Mouse (Mus musculus) embryonic facial prominence, embryonic 13.5 days (tissue): Measurements from ENCODE around the gene Muc2. TPM values are rescaled to one million over a fixed set of nuclear protein-coding genes. Genes with fewer than 3 reads are reported as not detected.

Experiments
- ATAC-seq: fragments of 200-750 bp; cut with Nextera tagmentation; 2 replicates; pipeline ENCODE4 v1.8.0; 2017; ENCODE audit warnings: low read depth; ENCODE audit not compliant: insufficient number of reproducible peaks, insufficient read depth, low FRiP score, low TSS enrichment
- H3K27ac ChIP-seq: fragments of 300-500 bp; sonication (generic); 2 replicates; pipeline ENCODE4 v1.5.1; 2015; ENCODE audit warnings: moderate library complexity, mild to moderate bottlenecking, inconsistent platforms
- H3K27me3 ChIP-seq: fragments of 300-500 bp; sonication (generic); 2 replicates; pipeline ENCODE4 v1.6.1; 2015; ENCODE audit warnings: mild to moderate bottlenecking, inconsistent platforms
- H3K36me3 ChIP-seq: fragments of 300-500 bp; sonication (generic); 2 replicates; pipeline ENCODE4 v1.6.1; 2015; ENCODE audit warnings: mild to moderate bottlenecking, inconsistent platforms
- H3K4me1 ChIP-seq: fragments of 300-500 bp; sonication (generic); 2 replicates; pipeline ENCODE4 v1.6.1; 2015; ENCODE audit warnings: inconsistent platforms
- H3K4me2 ChIP-seq: fragments of 300-500 bp; sonication (generic); 2 replicates; pipeline ENCODE4 v1.6.1; 2015; ENCODE audit warnings: moderate library complexity, mild to moderate bottlenecking, inconsistent platforms
- H3K4me3 ChIP-seq: fragments of 300-500 bp; sonication (generic); 2 replicates; pipeline ENCODE4 v1.5.1; 2015; ENCODE audit warnings: mild to moderate bottlenecking, inconsistent platforms
- H3K9ac ChIP-seq: fragments of 300-500 bp; sonication (generic); 2 replicates; pipeline ENCODE4 v1.6.1; 2015; ENCODE audit warnings: mild to moderate bottlenecking, inconsistent platforms
- H3K9me3 ChIP-seq: fragments of 300-500 bp; sonication (generic); 2 replicates; pipeline ENCODE4 v1.6.1; 2016; ENCODE audit warnings: inconsistent platforms
- WGBS: fragments of 180-500 bp; shearing (Covaris S2); methylation state at CpG from one replicate; pipeline ENCODE4 v1.1.7; 2015; ENCODE audit warnings: mixed read lengths; 5-methylcytosine and 5-hydroxymethylcytosine counted together
- polyA plus RNA-seq: library from polyadenylated mRNA; unstranded; fragments of >200 nt; fragmentation: Nextera tagmentation; extraction: Ambion mirVana; gene quantifications from 2 replicates; pipeline ENCODE4 v1.2.1, GENCODE M21; 2015

The Muc2 gene
- polyA plus RNA-seq, 1 experiment from 2014 or later = 1.4 TPM

DNA sequence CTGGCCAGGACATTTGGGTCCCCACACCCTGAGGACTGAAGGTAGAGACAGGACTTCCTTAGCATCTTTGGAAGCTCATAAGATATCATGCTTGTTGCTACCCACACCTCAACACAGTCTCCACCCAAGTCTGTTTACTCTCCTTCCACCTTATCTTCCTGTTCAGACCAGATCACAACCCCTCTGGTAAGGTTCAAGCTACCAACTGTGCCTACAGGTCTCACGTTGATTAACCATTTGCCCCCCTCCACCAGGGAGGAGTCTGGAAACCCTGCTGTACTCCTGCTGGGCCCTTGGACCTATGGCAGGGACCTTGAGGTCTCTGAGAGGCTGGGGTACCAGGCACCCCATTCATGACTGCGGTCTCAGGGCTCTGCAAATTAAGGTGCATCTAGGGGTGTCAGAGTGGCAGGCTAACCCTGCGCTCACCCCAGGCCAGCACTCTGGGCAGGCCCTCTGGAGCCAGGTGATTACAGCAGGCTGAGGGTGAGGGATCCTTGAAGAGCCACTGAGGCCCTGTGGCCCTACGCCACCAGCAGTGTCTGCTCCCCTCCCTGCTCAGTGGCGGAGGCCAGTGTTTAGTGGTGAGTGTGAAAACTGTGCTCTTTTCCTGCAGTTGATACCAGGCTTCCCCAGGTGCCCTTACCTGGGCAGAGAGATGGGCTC is 18.4 kb upstream of the Muc2 start:
- no peak overlapping the region for H3K4me3 ChIP-seq
- WGBS = 84% methylated on average over 5 of the region's 5 CpGs
- no peak overlapping the region for H3K27ac ChIP-seq
- no peaks in the 10 kb centered on the region for H3K4me1 ChIP-seq
- H3K9ac ChIP-seq = no peak overlapping the region
- no peak overlapping the region for H3K4me2 ChIP-seq
- no peaks in the 10 kb centered on the region for H3K27me3 ChIP-seq
- H3K9me3 ChIP-seq = no peaks in the 10 kb centered on the region
- H3K36me3 ChIP-seq = no peaks in the 10 kb centered on the region
- no peak for ATAC-seq

DNA sequence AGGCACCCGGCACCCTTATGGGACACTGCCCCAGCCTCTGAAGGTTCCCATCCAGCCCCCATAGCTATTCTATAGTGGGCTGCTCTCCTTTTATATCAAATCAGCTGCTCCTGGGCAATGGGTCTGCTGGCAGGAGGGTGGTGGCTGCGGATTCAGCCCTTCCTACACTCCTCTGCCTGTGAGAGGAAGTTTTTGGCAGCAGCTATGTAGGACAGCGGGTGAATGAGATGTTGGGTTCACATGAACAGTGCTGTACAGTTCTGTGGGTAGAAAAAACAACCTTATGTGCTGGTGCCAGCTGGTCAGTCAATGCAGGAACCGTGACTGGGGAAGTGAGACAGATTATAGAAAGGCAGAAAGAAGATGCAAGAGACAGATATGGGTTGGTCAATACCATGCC is 11.2 kb upstream of the Muc2 start:
- Histone ChIP-seq H3K4me3 (no peak overlapping the region), H3K9ac (no peak overlapping the region), H3K27me3 (no peaks in the 10 kb centered on the region), H3K9me3 (no peaks in the 10 kb centered on the region), H3K4me1 (0 out of 2 replicates have a peak, but pooled peaks cover 2% of the 10 kb centered on the region), H3K36me3 (no peaks in the 10 kb centered on the region), H3K27ac (no peak overlapping the region), H3K4me2 (no peak overlapping the region)
- 78% methylated on average over 4 of the region's 4 CpGs for WGBS
- ATAC-seq = no peak

DNA sequence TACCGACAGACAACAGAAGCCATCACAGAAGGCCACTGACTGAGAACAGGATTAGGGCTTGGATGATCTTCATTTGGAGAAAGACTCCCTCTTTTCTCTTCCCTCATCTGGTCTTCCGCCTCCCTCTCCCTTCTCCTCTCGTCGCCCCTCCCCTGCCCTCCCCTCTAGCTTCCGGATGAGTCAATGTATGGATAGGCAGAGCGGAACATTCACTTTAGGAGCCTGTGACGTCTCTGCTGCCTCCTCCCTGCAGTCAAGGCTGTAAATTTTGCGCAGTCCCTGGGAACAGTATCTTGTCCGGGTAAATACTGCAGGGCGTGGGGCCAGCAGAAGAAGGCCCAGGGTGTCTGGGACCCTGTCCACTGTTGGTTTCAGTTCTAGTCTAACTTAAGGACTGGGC is 2.8 kb upstream of the Muc2 start:
- no peaks in the 10 kb centered on the region for H3K9me3 ChIP-seq
- H3K27ac ChIP-seq = no peak overlapping the region
- H3K9ac ChIP-seq = no peak overlapping the region
- ATAC-seq = no peak
- H3K4me3 ChIP-seq = no peak overlapping the region
- H3K27me3 ChIP-seq = no peaks in the 10 kb centered on the region
- H3K4me1 ChIP-seq = peaks cover 8% of the 10 kb centered on the region; the same call in 1 of the 2 replicates
- no peak overlapping the region for H3K4me2 ChIP-seq
- WGBS = 59% methylated on average over 10 of the region's 10 CpGs
- H3K36me3 ChIP-seq = no peaks in the 10 kb centered on the region

DNA sequence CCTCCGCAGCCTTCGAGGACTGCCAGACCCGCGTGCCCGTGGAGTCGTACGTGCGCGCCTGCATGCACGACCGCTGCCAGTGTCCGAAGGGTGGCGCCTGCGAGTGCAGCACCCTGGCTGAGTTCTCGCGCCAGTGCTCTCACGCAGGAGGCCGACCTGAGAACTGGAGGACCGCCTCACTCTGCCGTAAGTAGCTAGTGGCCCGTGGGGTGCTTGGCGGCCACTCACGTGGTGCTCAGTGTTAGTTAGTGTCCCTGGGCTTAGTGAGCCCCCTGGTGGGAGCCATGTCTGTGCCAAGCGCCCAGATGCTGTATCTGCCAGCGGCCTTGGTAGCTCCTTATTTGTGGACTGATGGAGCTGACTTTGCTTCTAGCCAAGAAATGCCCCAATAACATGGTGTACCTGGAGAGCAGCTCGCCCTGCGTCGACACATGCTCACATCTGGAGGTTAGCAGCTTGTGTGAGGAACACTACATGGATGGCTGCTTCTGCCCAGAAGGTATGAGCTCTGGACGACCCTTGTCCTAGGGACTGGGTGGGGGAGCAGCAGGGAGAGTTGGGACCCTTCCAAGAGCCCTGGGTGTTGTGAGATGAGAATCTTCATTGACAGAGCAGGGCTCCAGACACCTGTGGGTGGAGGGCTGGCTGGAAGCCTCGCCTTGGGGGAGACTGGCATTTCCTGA is 3.6 kb downstream of the Muc2 start:
- no peaks in the 10 kb centered on the region for H3K9me3 ChIP-seq
- 0 out of 2 replicates have a peak, but pooled peaks have one; percentile 29 for ATAC-seq
- H3K9ac ChIP-seq = no peak overlapping the region; the same call in 1 of the 2 replicates
- no peaks in the 10 kb centered on the region for H3K4me1 ChIP-seq
- no peak overlapping the region for H3K27ac ChIP-seq
- peak overlapping the region; percentile 20 for H3K4me3 ChIP-seq
- 63% methylated on average over 30 of the region's 30 CpGs for WGBS
- H3K27me3 ChIP-seq = 0 out of 2 replicates have a peak, but pooled peaks cover 3% of the 10 kb centered on the region
- no peaks in the 10 kb centered on the region for H3K36me3 ChIP-seq
- peak overlapping the region; percentile 54 for H3K4me2 ChIP-seq

DNA sequence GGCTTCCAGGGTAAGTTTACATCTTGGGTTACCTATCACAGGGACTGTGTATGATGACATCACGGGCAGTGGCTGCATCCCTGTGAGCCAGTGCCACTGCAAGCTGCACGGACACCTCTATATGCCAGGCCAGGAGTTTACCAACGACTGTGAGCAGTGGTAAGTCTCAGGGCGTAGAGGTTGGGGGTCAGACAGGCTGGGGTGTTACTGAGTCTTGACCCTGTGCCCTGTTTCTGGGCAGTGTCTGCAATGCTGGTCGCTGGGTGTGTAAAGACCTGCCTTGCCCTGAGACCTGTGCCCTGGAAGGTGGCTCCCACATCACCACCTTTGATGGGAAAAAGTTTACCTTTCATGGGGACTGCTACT is 4.1 kb downstream of the Muc2 start:
- no peak for ATAC-seq
- WGBS = 78% methylated on average over 5 of the region's 5 CpGs
- no peaks in the 10 kb centered on the region for H3K4me1 ChIP-seq
- no peak overlapping the region for H3K9ac ChIP-seq
- no peaks in the 10 kb centered on the region for H3K9me3 ChIP-seq
- H3K27ac ChIP-seq = no peak overlapping the region
- H3K4me3 ChIP-seq = no peak overlapping the region
- no peak overlapping the region for H3K4me2 ChIP-seq
- no peaks in the 10 kb centered on the region for H3K36me3 ChIP-seq
- H3K27me3 ChIP-seq = 0 out of 2 replicates have a peak, but pooled peaks cover 3% of the 10 kb centered on the region

DNA sequence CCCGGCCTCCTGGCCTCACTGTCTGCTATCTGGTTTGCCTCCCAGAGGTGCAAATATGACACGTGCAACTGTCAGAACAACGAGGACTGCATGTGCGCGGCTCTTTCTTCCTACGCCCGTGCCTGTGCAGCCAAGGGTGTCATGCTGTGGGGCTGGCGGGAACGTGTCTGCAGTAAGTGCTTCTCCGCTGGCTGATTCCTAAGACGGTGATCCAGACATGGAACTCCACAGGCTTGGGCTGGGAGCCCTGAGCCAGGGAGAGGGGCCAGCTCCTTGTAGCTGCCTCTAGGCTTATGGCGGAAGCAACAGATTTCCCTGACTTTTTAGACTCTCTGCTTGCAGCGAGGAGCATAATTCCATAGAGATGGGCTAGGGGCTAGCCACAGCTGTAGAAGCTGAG is 6.4 kb downstream of the Muc2 start:
- 84% methylated on average over 13 of the region's 13 CpGs for WGBS
- no peak for ATAC-seq
- H3K27me3 ChIP-seq = 0 out of 2 replicates have a peak, but pooled peaks cover 3% of the 10 kb centered on the region
- H3K9me3 ChIP-seq = no peaks in the 10 kb centered on the region
- H3K4me1 ChIP-seq = no peaks in the 10 kb centered on the region
- H3K36me3 ChIP-seq = no peaks in the 10 kb centered on the region
- H3K27ac ChIP-seq = no peak overlapping the region
- H3K4me3 ChIP-seq = no peak overlapping the region
- no peak overlapping the region for H3K9ac ChIP-seq
- H3K4me2 ChIP-seq = no peak overlapping the region

DNA sequence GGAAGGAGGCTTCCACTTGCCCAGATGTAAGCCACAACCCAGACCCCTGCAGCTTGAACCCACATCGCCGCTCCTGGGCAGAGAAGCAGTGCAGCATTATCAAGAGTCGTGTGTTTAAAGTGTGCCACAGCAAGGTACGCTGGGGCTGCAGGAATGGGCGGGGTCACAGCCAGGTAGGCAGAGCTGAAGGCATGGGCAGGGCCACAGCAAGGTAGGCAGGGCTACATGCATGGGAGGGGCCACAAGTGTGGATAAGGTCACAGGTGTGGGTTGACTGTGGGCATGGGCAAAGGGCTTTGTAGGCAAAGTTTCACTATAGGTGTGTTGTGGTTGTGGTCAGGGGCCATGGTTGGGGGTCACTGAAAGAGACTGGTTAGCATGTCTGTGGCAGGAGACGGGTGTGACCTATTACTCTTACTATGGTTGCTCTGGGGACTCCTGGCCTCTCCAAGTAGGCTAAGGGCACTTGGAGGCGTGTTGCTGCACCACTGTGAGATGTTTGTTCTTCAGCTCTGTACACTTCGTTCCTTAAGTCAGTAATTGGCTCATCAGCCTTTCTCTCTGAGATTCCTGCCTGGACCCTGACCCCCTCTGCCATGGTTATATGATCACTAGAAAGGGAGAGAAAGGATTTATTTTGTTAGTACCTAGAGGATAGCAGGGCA is 9.5 kb downstream of the Muc2 start:
- Histone ChIP-seq H3K4me1 (no peaks in the 10 kb centered on the region), H3K36me3 (no peaks in the 10 kb centered on the region), H3K4me2 (no peak overlapping the region), H3K9ac (no peak overlapping the region), H3K4me3 (no peak overlapping the region), H3K27ac (no peak overlapping the region), H3K27me3 (no peaks in the 10 kb centered on the region), H3K9me3 (no peaks in the 10 kb centered on the region)
- 86% methylated on average over 8 of the region's 8 CpGs for WGBS
- 0 out of 2 replicates have a peak, but pooled peaks have one; percentile 53 for ATAC-seq

DNA sequence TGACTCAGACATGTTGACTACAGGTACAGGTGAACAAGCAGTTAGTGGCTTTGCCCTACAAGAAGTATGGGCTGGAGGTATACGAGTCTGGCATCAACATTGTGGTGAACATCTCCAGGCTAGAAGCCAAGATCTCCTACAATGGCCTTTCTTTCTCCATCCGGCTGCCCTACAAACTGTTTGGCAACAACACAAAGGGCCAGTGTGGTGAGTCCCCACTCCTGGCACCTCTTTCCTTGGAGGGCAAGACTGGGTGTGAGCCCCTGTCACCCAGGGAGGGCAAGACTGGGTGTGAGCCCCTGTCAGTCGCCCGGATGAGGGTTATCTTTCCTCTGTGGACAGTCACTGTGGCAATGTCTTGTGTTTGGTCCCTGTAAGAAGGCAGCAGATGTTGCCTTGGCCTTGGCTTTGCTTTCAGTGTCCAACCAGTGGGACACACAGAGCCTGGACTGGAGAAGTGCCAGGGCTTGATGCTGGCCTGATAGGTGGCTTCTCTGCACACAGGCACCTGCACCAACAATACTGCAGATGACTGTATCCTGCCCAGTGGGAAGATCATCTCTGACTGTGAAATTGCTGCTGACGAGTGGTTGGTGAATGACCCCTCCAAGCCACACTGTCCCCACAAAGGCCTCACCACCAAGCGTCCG is 57.4 kb downstream of the Muc2 start:
- no peak for ATAC-seq
- Histone ChIP-seq H3K4me2 (no peak overlapping the region), H3K36me3 (no peaks in the 10 kb centered on the region), H3K9ac (no peak overlapping the region), H3K27me3 (no peaks in the 10 kb centered on the region), H3K4me1 (no peaks in the 10 kb centered on the region), H3K9me3 (no peaks in the 10 kb centered on the region), H3K4me3 (no peak overlapping the region), H3K27ac (no peak overlapping the region)
- 83% methylated on average over 7 of the region's 7 CpGs for WGBS

DNA sequence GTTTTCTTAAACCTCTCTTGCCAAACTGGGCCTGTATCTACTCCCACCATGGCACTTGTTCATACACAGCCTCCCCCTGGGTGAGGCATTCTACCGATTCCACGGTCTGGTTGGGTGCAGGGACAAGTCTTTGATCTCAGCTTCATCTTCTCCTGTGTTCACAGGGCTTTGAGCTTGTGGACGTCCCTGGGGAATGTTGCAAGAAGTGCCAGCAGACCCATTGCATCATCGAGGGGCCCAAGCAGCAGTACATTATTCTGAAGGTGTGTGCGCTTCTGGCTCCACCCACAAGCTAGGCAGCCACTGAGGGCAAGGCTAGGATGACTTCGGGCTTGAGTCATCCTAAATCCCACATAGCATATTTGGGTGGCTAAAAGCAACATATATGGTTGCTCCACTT is 62.4 kb downstream of the Muc2 start:
- H3K27me3 ChIP-seq = no peaks in the 10 kb centered on the region
- no peak overlapping the region for H3K27ac ChIP-seq
- no peak overlapping the region for H3K4me3 ChIP-seq
- 75% methylated on average over 6 of the region's 6 CpGs for WGBS
- no peak overlapping the region for H3K9ac ChIP-seq
- no peak for ATAC-seq
- H3K9me3 ChIP-seq = no peaks in the 10 kb centered on the region
- H3K4me1 ChIP-seq = no peaks in the 10 kb centered on the region
- no peak overlapping the region for H3K4me2 ChIP-seq
- no peaks in the 10 kb centered on the region for H3K36me3 ChIP-seq

DNA sequence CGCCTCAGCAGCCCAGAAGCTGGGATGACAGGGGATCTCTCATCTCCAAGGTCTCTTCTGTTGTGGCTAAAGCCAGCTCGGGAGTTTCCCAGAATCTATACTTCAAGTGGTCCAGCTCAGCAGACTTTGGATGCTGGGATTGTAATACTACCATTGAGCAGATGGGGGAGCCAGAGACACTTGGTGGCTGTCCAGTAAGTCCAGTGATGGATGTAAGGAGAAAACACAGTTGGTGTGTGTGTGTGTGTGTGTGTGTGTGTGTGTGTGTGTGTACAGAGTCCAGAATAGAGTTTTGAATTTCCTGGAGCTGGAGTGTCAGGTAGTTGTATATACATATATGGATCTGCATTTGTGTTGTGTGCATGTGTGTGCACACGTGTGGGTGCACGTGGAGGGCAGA is 65.7 kb downstream of the Muc2 start:
- Histone ChIP-seq H3K27me3 (no peaks in the 10 kb centered on the region), H3K4me1 (no peaks in the 10 kb centered on the region), H3K4me3 (no peak overlapping the region), H3K9me3 (no peaks in the 10 kb centered on the region), H3K4me2 (no peak overlapping the region), H3K9ac (no peak overlapping the region), H3K27ac (no peak overlapping the region), H3K36me3 (no peaks in the 10 kb centered on the region)
- WGBS = 53% methylated on average over 4 of the region's 4 CpGs
- no peak for ATAC-seq

DNA sequence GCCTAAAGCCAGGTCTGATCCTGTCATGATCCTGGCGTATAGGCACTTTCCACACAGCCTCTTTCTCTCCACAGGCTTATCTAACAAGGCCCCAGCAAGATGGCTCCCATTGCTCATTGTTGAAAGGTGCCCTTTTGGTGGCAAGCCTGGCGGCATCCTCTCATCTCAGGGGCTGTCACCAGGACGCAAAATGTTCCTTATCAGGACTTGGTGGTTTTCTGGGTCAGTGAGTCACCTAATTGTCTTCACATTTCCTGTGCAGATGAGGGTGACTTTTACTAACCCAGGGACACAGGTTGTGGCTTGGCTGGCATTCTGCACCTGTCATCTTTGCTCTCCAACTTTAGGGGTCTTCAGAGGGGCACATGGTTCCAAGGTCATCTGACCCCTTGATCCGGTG is 68.2 kb downstream of the Muc2 start:
- no peak overlapping the region for H3K9ac ChIP-seq
- 71% methylated on average over 4 of the region's 4 CpGs for WGBS

More for the DNA sequence above, 68.2 kb downstream of the Muc2 start:
- Histone ChIP-seq H3K4me3 (no peak overlapping the region), H3K4me2 (no peak overlapping the region), H3K27me3 (no peaks in the 10 kb centered on the region), H3K27ac (no peak overlapping the region), H3K4me1 (no peaks in the 10 kb centered on the region), H3K36me3 (no peaks in the 10 kb centered on the region), H3K9me3 (no peaks in the 10 kb centered on the region)
- ATAC-seq = no peak
